Mouse (Mus musculus): ENCODE data around the gene Phf12. TPM values are rescaled to one million over a fixed set of nuclear protein-coding genes. Genes with fewer than 3 reads are reported as not detected.

Gene Phf12
- polyA plus RNA-seq, 1 experiment from 2014 or later: 22.5 TPM

GRCm38 (mm10) chr11:77978161-77978560, 4.4 kb upstream of the Phf12 start:
- 82% methylated on average over 6 of the region's 6 CpGs for WGBS
- Histone ChIP-seq H3K27me3 (ENCODE audit: control insufficient read depth, insufficient read depth, low read length) (0 out of 2 replicates have a peak, but pooled peaks cover 2% of the 10 kb centered on the region), H3K9ac (replicated peaks; ENCODE audit: low read depth, low read length) (no peak overlapping the region), H3K36me3 (ENCODE audit: control insufficient read depth, insufficient read depth, low read length) (no peaks in the 10 kb centered on the region), H3K27ac (ENCODE audit: low read length) (no peak overlapping the region), H3K4me3 (ENCODE audit: low read depth, low read length) (no peak overlapping the region), H3K4me1 (ENCODE audit: control insufficient read depth, insufficient read depth, low read length) (no peaks in the 10 kb centered on the region), H3K4me2 (replicated peaks; ENCODE audit: low read depth, low read length) (no peak overlapping the region), H3K9me3 (ENCODE audit: control insufficient read depth, low read depth, low read length) (no peaks in the 10 kb centered on the region)
- ATAC-seq (ENCODE audit: insufficient number of reproducible peaks, insufficient read depth, low FRiP score, low read depth): no peak

DNA sequence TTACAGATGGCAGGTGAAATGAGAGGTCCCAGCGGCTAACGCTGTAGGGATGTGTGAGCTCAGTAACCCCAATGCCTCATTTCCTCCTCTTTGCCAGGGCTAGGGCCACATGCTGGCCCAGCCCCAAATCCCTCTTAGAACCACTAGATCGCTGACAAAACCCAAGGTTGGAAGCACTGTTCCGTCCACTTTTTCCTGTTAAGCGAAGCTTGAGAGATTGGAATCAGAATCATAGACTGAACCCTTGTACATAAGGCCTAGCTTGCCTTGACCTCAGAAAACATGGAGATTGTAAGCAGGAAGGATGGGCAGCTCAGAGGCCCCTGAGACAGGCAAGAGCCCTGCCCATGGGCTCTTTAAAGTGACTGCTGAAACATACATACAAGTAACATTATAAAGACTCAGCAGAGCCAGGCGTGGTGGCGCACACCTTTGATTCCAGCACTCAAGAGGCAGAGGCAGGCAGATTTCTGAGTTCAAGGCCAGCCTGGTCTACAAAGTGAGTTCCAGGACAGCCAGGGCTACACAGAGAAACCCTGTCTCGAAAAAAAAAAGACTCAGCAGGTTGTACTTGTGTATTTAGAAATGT, 3.2 kb upstream of the Phf12 start:
- Histone ChIP-seq H3K9ac (replicated peaks; ENCODE audit: low read depth, low read length) (no peak overlapping the region), H3K36me3 (ENCODE audit: control insufficient read depth, insufficient read depth, low read length) (no peaks in the 10 kb centered on the region), H3K9me3 (ENCODE audit: control insufficient read depth, low read depth, low read length) (no peaks in the 10 kb centered on the region), H3K4me2 (replicated peaks; ENCODE audit: low read depth, low read length) (no peak overlapping the region), H3K4me3 (ENCODE audit: low read depth, low read length) (no peak overlapping the region), H3K27ac (ENCODE audit: low read length) (no peak overlapping the region), H3K4me1 (ENCODE audit: control insufficient read depth, insufficient read depth, low read length) (no peaks in the 10 kb centered on the region), H3K27me3 (ENCODE audit: control insufficient read depth, insufficient read depth, low read length) (no peaks in the 10 kb centered on the region)
- ATAC-seq (ENCODE audit: insufficient number of reproducible peaks, insufficient read depth, low FRiP score, low read depth): no peak
- 79% methylated on average over 8 of the region's 8 CpGs for WGBS

GRCm38 (mm10) chr11:77980281-77981204, 2.0 kb upstream of the Phf12 start:
- 32% methylated on average over 11 of the region's 11 CpGs for WGBS

GRCm38 (mm10) chr11:77981609-77982440, 729 bp upstream of the Phf12 start:
- 0 out of 2 replicates have a peak, but pooled peaks cover 10% of the 10 kb centered on the region for H3K4me1 ChIP-seq (ENCODE audit: control insufficient read depth, insufficient read depth, low read length)
- peaks cover 9% of the 10 kb centered on the region for H3K36me3 ChIP-seq (ENCODE audit: control insufficient read depth, insufficient read depth, low read length)
- H3K4me2 ChIP-seq (replicated peaks; ENCODE audit: low read depth, low read length): peak overlapping the region; percentile 34
- peak overlapping the region; percentile 91 for H3K27ac ChIP-seq (ENCODE audit: low read length)
- ATAC-seq (ENCODE audit: insufficient number of reproducible peaks, insufficient read depth, low FRiP score, low read depth): peak; percentile 89
- H3K27me3 ChIP-seq (ENCODE audit: control insufficient read depth, insufficient read depth, low read length): no peaks in the 10 kb centered on the region
- peak overlapping the region; percentile 98 for H3K4me3 ChIP-seq (ENCODE audit: low read depth, low read length)
- 0% methylated on average over 29 of the region's 29 CpGs for WGBS
- H3K9me3 ChIP-seq (ENCODE audit: control insufficient read depth, low read depth, low read length): no peaks in the 10 kb centered on the region
- H3K9ac ChIP-seq (replicated peaks; ENCODE audit: low read depth, low read length): 0 out of 2 replicates have a peak overlapping the region, but pooled peaks have one; percentile 2

More at GRCm38 (mm10) chr11:77980281-77981204, 2.0 kb upstream of the Phf12 start:
- no peaks in the 10 kb centered on the region for H3K36me3 ChIP-seq (ENCODE audit: control insufficient read depth, insufficient read depth, low read length)
- no peak for ATAC-seq (ENCODE audit: insufficient number of reproducible peaks, insufficient read depth, low FRiP score, low read depth)
- no peaks in the 10 kb centered on the region for H3K27me3 ChIP-seq (ENCODE audit: control insufficient read depth, insufficient read depth, low read length)
- no peak overlapping the region for H3K4me3 ChIP-seq (ENCODE audit: low read depth, low read length)
- H3K27ac ChIP-seq (ENCODE audit: low read length): no peak overlapping the region
- no peak overlapping the region for H3K9ac ChIP-seq (replicated peaks; ENCODE audit: low read depth, low read length)
- H3K9me3 ChIP-seq (ENCODE audit: control insufficient read depth, low read depth, low read length): no peaks in the 10 kb centered on the region
- H3K4me1 ChIP-seq (ENCODE audit: control insufficient read depth, insufficient read depth, low read length): 0 out of 2 replicates have a peak, but pooled peaks cover 6% of the 10 kb centered on the region
- no peak overlapping the region for H3K4me2 ChIP-seq (replicated peaks; ENCODE audit: low read depth, low read length)

DNA sequence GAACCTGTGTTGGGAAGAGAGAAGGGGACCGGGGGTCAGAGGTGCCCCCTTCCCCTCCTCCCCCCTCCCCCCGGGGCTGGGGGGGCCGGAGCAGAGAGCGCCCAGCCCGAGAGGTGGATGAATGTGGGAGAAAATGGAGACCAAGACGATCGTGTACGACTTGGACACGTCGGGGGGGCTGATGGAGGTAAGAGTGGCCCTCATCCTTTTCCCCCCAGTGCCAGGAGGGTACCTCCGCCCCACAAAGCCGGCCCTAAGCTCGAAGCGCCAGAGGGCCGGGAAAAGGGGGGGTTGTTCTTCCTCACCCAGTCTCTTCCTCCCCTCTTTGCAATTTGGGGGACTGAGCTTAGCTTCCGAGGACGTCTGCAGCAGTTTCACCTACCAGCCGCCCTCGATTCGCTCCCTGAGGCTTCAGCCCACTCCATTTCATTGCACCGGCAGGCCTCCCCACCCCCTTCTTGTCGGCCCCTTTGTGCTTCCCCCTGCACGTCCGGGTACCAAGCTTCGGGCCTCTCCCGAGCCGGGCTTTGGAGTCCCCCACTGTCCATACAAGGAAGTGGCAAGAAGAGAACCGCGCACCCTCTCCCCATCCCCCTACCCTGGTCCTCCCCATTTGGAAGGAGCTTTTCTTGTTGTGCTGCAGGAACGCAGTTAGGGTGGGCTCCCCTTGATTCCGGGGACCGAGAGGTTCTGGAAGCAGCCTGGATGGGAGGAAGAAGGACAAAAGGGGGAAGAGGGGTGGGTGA, 810 bp downstream of the Phf12 start:
- Histone ChIP-seq H3K4me3 (ENCODE audit: low read depth, low read length) (peak overlapping the region; percentile 98), H3K36me3 (ENCODE audit: control insufficient read depth, insufficient read depth, low read length) (peaks cover 10% of the 10 kb centered on the region), H3K27me3 (ENCODE audit: control insufficient read depth, insufficient read depth, low read length) (no peaks in the 10 kb centered on the region), H3K27ac (ENCODE audit: low read length) (peak overlapping the region; percentile 94), H3K9ac (replicated peaks; ENCODE audit: low read depth, low read length) (peak overlapping the region; percentile 96), H3K4me1 (ENCODE audit: control insufficient read depth, insufficient read depth, low read length) (0 out of 2 replicates have a peak, but pooled peaks cover 10% of the 10 kb centered on the region), H3K9me3 (ENCODE audit: control insufficient read depth, low read depth, low read length) (no peaks in the 10 kb centered on the region), H3K4me2 (replicated peaks; ENCODE audit: low read depth, low read length) (peak overlapping the region; percentile 82)
- ATAC-seq (ENCODE audit: insufficient number of reproducible peaks, insufficient read depth, low FRiP score, low read depth): no peak
- WGBS: under 1% methylated on average over 27 of the region's 32 CpGs

DNA sequence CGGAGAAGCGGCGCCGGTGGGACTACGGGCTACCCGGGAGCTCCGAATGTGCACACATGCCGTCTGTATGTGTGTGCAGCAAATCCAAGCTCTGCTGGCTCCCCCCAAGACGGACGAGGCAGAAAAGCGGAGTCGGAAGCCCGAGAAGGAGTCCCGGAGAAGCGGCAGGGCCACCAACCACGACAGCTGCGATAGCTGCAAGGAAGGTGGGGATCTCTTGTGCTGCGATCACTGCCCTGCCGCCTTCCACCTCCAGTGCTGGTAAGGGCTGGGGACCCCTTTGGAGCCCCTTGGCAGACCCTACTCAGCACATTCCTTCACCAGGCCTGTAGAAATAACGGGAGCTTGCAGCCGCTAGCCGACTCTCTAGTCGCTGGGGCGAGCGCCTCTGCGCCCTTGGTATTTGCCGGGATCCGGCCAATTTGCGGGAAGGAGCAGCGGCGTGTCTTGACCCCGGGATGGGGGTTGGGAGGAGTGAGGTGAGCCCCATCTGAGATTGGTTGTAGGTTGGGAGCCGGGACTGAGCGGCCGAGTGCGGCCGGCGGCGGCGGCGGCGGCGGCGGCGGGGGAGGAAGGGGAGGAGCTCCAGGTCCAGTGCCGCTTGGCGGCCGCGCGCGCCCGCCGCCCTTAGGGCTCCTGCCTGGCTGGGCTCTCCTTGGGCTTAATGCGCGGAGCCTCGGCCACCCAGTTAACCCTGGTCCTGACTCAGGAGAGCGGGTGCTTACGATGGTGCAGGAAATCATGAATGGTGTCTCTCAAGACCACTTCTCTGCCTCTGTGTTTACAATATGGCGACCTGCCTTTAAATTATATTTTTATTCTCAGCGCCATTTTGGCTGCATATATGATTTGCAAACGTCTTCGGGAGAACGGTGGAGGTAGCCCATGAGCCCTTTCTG, 1.6 kb downstream of the Phf12 start:
- H3K4me1 ChIP-seq (ENCODE audit: control insufficient read depth, insufficient read depth, low read length): 0 out of 2 replicates have a peak, but pooled peaks cover 10% of the 10 kb centered on the region
- ATAC-seq (ENCODE audit: insufficient number of reproducible peaks, insufficient read depth, low FRiP score, low read depth): no peak; the same call in 1 of the 2 replicates
- peak overlapping the region; percentile 94 for H3K27ac ChIP-seq (ENCODE audit: low read length)
- no peaks in the 10 kb centered on the region for H3K9me3 ChIP-seq (ENCODE audit: control insufficient read depth, low read depth, low read length)
- under 1% methylated on average over 57 of the region's 63 CpGs for WGBS
- peaks cover 18% of the 10 kb centered on the region for H3K36me3 ChIP-seq (ENCODE audit: control insufficient read depth, insufficient read depth, low read length)
- peak overlapping the region; percentile 82 for H3K4me2 ChIP-seq (replicated peaks; ENCODE audit: low read depth, low read length)
- H3K9ac ChIP-seq (replicated peaks; ENCODE audit: low read depth, low read length): peak overlapping the region; percentile 96
- H3K27me3 ChIP-seq (ENCODE audit: control insufficient read depth, insufficient read depth, low read length): no peaks in the 10 kb centered on the region
- peak overlapping the region; percentile 98 for H3K4me3 ChIP-seq (ENCODE audit: low read depth, low read length)

DNA sequence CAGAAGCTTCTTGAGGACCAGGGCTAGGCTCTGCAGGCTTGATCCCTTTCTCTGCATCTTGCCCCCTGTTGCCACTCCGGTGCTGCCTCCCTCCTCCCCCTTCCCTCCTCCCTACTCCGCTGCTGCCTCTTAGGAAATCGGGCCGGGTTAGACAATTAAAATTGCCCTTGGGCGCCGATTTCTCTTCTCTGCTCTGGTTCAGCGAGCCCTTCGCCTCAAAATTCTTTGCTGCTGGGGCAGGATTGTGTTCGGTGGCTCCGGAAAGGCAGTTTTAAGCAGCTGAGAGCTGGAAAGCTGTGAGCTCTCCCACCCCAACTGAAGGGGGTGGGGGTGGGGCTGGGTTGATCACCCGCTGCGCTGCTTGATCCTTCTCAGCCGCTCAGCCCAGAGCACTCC, 2.3 kb downstream of the Phf12 start:
- ATAC-seq (ENCODE audit: insufficient number of reproducible peaks, insufficient read depth, low FRiP score, low read depth): no peak
- H3K27me3 ChIP-seq (ENCODE audit: control insufficient read depth, insufficient read depth, low read length): no peaks in the 10 kb centered on the region
- peak overlapping the region; percentile 82 for H3K4me2 ChIP-seq (replicated peaks; ENCODE audit: low read depth, low read length)
- 0 out of 2 replicates have a peak, but pooled peaks cover 10% of the 10 kb centered on the region for H3K4me1 ChIP-seq (ENCODE audit: control insufficient read depth, insufficient read depth, low read length)
- peak overlapping the region; percentile 98 for H3K4me3 ChIP-seq (ENCODE audit: low read depth, low read length)
- H3K9me3 ChIP-seq (ENCODE audit: control insufficient read depth, low read depth, low read length): no peaks in the 10 kb centered on the region
- peak overlapping the region; percentile 94 for H3K27ac ChIP-seq (ENCODE audit: low read length)
- H3K9ac ChIP-seq (replicated peaks; ENCODE audit: low read depth, low read length): peak overlapping the region; percentile 96
- 0% methylated on average over 13 of the region's 13 CpGs for WGBS
- H3K36me3 ChIP-seq (ENCODE audit: control insufficient read depth, insufficient read depth, low read length): peaks cover 18% of the 10 kb centered on the region

Measured in stomach, embryonic 14.5 days (tissue).